In the genomic region with DNA sequence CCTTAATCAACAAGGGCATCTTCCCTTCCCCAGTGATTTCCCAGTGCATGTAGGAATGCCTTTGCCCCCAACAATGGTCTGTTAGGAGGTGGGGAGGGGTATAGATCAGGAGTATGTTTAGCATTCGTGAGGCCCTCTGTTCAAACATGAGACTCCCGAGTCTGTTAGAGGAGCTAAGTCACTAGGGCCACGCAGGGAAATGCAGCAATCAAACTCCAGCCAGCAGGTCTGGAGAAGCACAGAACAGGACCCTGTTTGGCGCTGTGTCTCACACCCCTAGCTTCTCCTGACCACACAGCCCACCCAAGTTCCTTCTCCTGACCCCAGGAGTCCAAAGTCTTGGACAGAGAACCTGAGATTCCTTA, we compare ENCODE assay signal across 11 mouse cellular contexts.
DNase-seq lines count a peak whose midpoint lies in the region; ATAC-seq and TF ChIP-seq lines count a peak whose summit lies in the region.
"Had no signal": no experiment of that assay in that cellular context is flagged by ENCODE, and none has a peak within 500 bp of the region (broad histone marks: within the 10 kb centered on the region; RNA-seq: fewer than 3 reads in every experiment).

No protein-coding gene starts in this region.

- no peaks in the 10 kb centered on the region for H3K36me3 ChIP-seq in hindbrain, embryonic 10.5 days
- no peaks in the 10 kb centered on the region for H3K36me3 ChIP-seq in hindbrain, embryonic 12.5 days
- no peaks in the 10 kb centered on the region for H3K36me3 ChIP-seq in lung, postnatal 0 days (ENCODE audit: insufficient read depth, low read length)
- no peaks in the 10 kb centered on the region for H3K36me3 ChIP-seq in embryonic facial prominence, embryonic 11.5 days (replicated peaks; ENCODE audit: control insufficient read depth, insufficient read depth, low read depth, low read length)
- no peaks in the 10 kb centered on the region for H3K36me3 ChIP-seq in intestine, embryonic 16.5 days (ENCODE audit: control insufficient read depth, insufficient read depth, low read length)
- H3K36me3 ChIP-seq: neural tube, embryonic 12.5 days had no signal

- no peak for TF ChIP-seq EP300 in lung, postnatal 0 days (IDR thresholded peaks at IDR 0.05)

- H3K4me1 ChIP-seq in hindbrain, embryonic 10.5 days (replicated peaks) = peaks cover 50% of the 10 kb centered on the region
- peaks cover 32% of the 10 kb centered on the region for H3K4me1 ChIP-seq in hindbrain, embryonic 12.5 days
- no peaks in the 10 kb centered on the region for H3K4me1 ChIP-seq in lung, postnatal 0 days (ENCODE audit: insufficient read depth, low read depth, low read length)
- H3K4me1 ChIP-seq in lung, adult 2 months (ENCODE audit: control insufficient read depth, insufficient read depth, low read length) = peaks cover 18% of the 10 kb centered on the region
- no peaks in the 10 kb centered on the region for H3K4me1 ChIP-seq in embryonic facial prominence, embryonic 11.5 days (ENCODE audit: control insufficient read depth, insufficient read depth, low read length)
- H3K4me1 ChIP-seq in intestine, embryonic 16.5 days (ENCODE audit: control insufficient read depth, insufficient read depth, low read length) = peaks cover 18% of the 10 kb centered on the region

- ATAC-seq in hindbrain, embryonic 12.5 days (ENCODE audit: low FRiP score) = no peak
- ATAC-seq in lung, postnatal 0 days = peak; percentile 37
- 0 out of 2 replicates have a peak, but pooled peaks have one; percentile 14 for ATAC-seq in embryonic facial prominence, embryonic 11.5 days (replicated peaks; ENCODE audit: insufficient number of reproducible peaks, low FRiP score, low TSS enrichment, low read depth)
- ATAC-seq in intestine, embryonic 16.5 days = peak; percentile 34
- ATAC-seq: liver, postnatal 0 days had no signal

- TF ChIP-seq CTCF in lung, postnatal 0 days (IDR thresholded peaks at IDR 0.05) = no peak
- no peak for TF ChIP-seq CTCF in lung, adult 2 months (IDR thresholded peaks at IDR 0.05; ENCODE audit: insufficient read depth, low read length)

- no peak overlapping the region for H3K9ac ChIP-seq in hindbrain, embryonic 12.5 days
- no peak overlapping the region for H3K9ac ChIP-seq in lung, postnatal 0 days (replicated peaks; ENCODE audit: low read depth)
- no peak overlapping the region for H3K9ac ChIP-seq in embryonic facial prominence, embryonic 11.5 days (replicated peaks; ENCODE audit: low read length)
- H3K9ac ChIP-seq in intestine, embryonic 16.5 days (ENCODE audit: low read depth, low read length) = no peak overlapping the region
- H3K9ac ChIP-seq: liver, postnatal 0 days; neural tube, embryonic 12.5 days had no signal

- H3K4me2 ChIP-seq in hindbrain, embryonic 12.5 days (replicated peaks) = no peak overlapping the region
- H3K4me2 ChIP-seq in lung, postnatal 0 days (replicated peaks; ENCODE audit: low read depth, low read length) = no peak overlapping the region
- H3K4me2 ChIP-seq in embryonic facial prominence, embryonic 11.5 days (ENCODE audit: low read depth, low read length) = no peak overlapping the region
- 0 out of 2 replicates have a peak overlapping the region, but pooled peaks have one; percentile 14 for H3K4me2 ChIP-seq in intestine, embryonic 16.5 days (ENCODE audit: low read depth, low read length)
- H3K4me2 ChIP-seq: neural tube, embryonic 12.5 days had no signal

- H3K9me3 ChIP-seq in hindbrain, embryonic 10.5 days = no peaks in the 10 kb centered on the region
- no peaks in the 10 kb centered on the region for H3K9me3 ChIP-seq in hindbrain, embryonic 12.5 days (replicated peaks)
- H3K9me3 ChIP-seq in lung, postnatal 0 days (ENCODE audit: low read length) = no peaks in the 10 kb centered on the region
- no peaks in the 10 kb centered on the region for H3K9me3 ChIP-seq in embryonic facial prominence, embryonic 11.5 days (replicated peaks; ENCODE audit: control insufficient read depth, low read length)
- H3K9me3 ChIP-seq in intestine, embryonic 16.5 days (ENCODE audit: control insufficient read depth, low read length) = no peaks in the 10 kb centered on the region
- H3K9me3 ChIP-seq: neural tube, embryonic 12.5 days had no signal

- H3K27ac ChIP-seq in hindbrain, embryonic 10.5 days = peak overlapping the region; percentile 70
- H3K27ac ChIP-seq in hindbrain, embryonic 12.5 days = no peak overlapping the region
- H3K27ac ChIP-seq in lung, postnatal 0 days (ENCODE audit: low read length) = peak overlapping the region; percentile 48; the same call in 1 of the 2 replicates
- H3K27ac ChIP-seq in embryonic facial prominence, embryonic 11.5 days (replicated peaks; ENCODE audit: low read depth, low read length) = no peak overlapping the region
- peak overlapping the region; percentile 67 for H3K27ac ChIP-seq in intestine, embryonic 16.5 days (ENCODE audit: low read length)
- H3K27ac ChIP-seq: neural tube, embryonic 12.5 days had no signal

- DNase-seq in hindbrain, embryonic 10.5 days (ENCODE audit: low spot score) = no peak
- DNase-seq in lung, postnatal 0 days (ENCODE audit: low spot score) = no peak
- no peak for DNase-seq in lung, adult 2 months
- no peak for DNase-seq in embryonic facial prominence, embryonic 11.5 days (ENCODE audit: low spot score)
- no peak for DNase-seq in spleen, postnatal 36 days (ENCODE audit: low spot score in 2 of 2)
- DNase-seq: gastrocnemius, postnatal 14 days; kidney, postnatal 14 days; liver, postnatal 0 days had no signal

- 68% methylated on average over 4 of the region's 4 CpGs for WGBS in hindbrain, embryonic 10.5 days
- 51% methylated on average over 4 of the region's 4 CpGs for WGBS in hindbrain, embryonic 12.5 days
- 41% methylated on average over 4 of the region's 4 CpGs for WGBS in lung, postnatal 0 days
- 40% methylated on average over 4 of the region's 4 CpGs for WGBS in lung, adult 2 months
- 63% methylated on average over 4 of the region's 4 CpGs for WGBS in embryonic facial prominence, embryonic 11.5 days
- WGBS in intestine, embryonic 16.5 days = 30% methylated on average over 4 of the region's 4 CpGs

- no peak overlapping the region for H3K4me3 ChIP-seq in hindbrain, embryonic 10.5 days
- H3K4me3 ChIP-seq in hindbrain, embryonic 12.5 days = no peak overlapping the region
- no peak overlapping the region for H3K4me3 ChIP-seq in lung, postnatal 0 days (ENCODE audit: low read depth, low read length)
- no peak overlapping the region for H3K4me3 ChIP-seq in lung, adult 2 months (replicated peaks; ENCODE audit: extremely low read depth, low read depth, low read length)
- no peak overlapping the region for H3K4me3 ChIP-seq in embryonic facial prominence, embryonic 11.5 days (ENCODE audit: low read depth, low read length)
- H3K4me3 ChIP-seq in intestine, embryonic 16.5 days (ENCODE audit: low read length) = no peak overlapping the region
- H3K4me3 ChIP-seq: neural tube, embryonic 12.5 days had no signal

- H3K27me3 ChIP-seq in hindbrain, embryonic 10.5 days (ENCODE audit: insufficient read depth, poor library complexity, severe bottlenecking) = no peaks in the 10 kb centered on the region
- no peaks in the 10 kb centered on the region for H3K27me3 ChIP-seq in hindbrain, embryonic 12.5 days
- no peaks in the 10 kb centered on the region for H3K27me3 ChIP-seq in lung, postnatal 0 days (replicated peaks; ENCODE audit: insufficient read depth, low read length)
- no peaks in the 10 kb centered on the region for H3K27me3 ChIP-seq in embryonic facial prominence, embryonic 11.5 days (ENCODE audit: control insufficient read depth, insufficient read depth, low read length)
- H3K27me3 ChIP-seq in intestine, embryonic 16.5 days (replicated peaks; ENCODE audit: control insufficient read depth, insufficient read depth, low read length) = no peaks in the 10 kb centered on the region
- H3K27me3 ChIP-seq: neural tube, embryonic 12.5 days had no signal

- no peak for TF ChIP-seq POLR2A in lung, adult 2 months (IDR thresholded peaks at IDR 0.05; ENCODE audit: borderline replicate concordance, extremely low read depth, low read depth, low read length)

Comparison
In these comparisons a context has a peak if more than half of its experiments do, and no peak if none do; other contexts are left out.
1. H3K27ac ChIP-seq: peak in hindbrain, embryonic 10.5 days (single experiment), lung, postnatal 0 days (single experiment) and intestine, embryonic 16.5 days (single experiment); none in hindbrain, embryonic 12.5 days (single experiment) and embryonic facial prominence, embryonic 11.5 days (single experiment).